Mouse (Mus musculus) urinary bladder, postnatal 36 days (tissue): ENCODE measurements around the gene Defa17.
"Not testable (repeated sequence)": the region's sequence is repeated elsewhere in the genome, so short reads cannot be mapped to it uniquely, and the experiment has no call there.

ENCODE experiments used
- DNase-seq, 2 experiments: peaks; one replicate each; pipeline ENCODE4 v3.0.0; 2022; ENCODE audit warnings: low spot score in 2 of 2, mixed read lengths in 1 of 2

The Defa17 gene

DNA sequence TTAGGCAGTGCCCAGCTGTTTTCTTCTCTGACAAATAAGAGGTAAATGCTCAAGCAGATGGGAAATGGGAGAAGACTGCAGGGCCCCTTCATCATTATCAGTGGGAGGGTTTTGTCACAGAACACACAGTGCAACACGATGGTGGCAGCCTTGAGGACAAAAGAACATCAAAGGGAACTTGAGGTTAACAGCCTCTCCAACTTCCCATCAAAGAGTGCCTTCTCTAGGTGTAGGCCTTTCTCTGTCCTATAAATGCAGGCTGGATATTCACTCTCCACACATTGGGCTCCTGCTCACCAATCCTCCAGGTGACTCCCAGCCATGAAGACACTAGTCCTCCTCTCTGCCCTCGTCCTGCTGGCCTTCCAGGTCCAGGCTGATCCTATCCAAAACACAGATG is at the start of gene Defa17:
Gene Defa17 (plus strand): TSS at position 301 of the 400 bp plus-strand sequence.
- not testable (repeated sequence) for DNase-seq

DNA sequence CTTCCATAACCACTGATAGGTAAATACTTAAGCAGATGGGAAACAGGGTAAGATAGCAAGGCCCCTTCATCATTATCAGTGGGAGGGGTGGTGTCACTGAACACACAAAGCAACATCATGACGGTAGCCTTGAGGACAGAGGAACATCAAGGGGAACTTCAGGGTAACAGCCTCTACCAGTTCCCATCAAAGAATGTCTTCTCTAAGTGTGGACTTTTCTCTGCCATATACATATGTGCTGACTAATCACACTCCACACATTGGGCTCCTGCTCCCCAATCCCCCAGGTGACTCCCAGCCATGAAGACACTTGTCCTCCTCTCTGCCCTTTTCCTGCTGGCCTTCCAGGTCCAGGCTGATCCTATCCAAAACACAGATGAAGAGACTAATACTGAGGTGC is 37.7 kb upstream of the Defa17 start, which contains the start of gene Defa26:
Gene Defa26 (plus strand): TSS at position 301 of the 400 bp plus-strand sequence.
- not testable (repeated sequence) for DNase-seq

DNA sequence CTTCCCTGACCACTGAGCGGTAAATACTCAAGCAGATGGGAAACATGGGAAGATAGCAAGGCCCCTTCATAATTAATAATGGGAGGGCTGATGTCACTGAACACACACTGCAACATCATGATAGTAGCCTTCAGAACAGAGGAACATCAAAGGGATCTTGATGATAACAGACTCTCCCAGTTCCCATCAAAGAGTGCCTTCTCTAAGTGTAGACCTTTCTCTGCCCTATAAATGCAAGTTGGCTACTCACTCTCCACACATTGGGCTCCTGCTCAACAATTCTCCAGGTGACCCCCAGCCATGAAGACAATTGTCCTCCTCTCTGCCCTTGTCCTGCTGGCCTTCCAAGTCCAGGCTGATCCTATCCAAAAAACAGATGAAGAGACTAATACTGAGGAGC is 9.9 kb downstream of the Defa17 start, which contains the start of gene Defa34:
Gene Defa34 (plus strand): TSS at position 301 of the 400 bp plus-strand sequence.
- not testable (repeated sequence) for DNase-seq

DNA sequence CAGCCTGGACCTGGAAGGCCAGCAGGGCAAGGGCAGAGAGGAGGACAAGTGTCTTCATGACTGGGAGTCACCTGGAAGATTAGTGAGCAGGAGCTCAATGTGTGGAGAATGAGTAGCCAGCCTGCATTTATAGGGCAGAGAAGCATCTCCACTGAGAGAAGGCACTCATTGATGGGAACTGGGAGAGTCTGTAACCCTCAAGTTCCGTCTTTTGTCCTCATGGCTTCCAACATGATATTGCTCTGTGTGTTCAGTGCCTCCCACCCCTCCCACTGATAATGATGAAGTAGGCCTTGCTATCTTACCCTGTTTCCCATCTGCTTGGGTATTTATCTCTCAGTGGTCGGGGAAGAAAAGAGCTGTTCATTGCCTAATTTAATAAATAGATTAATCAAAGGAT is 48.0 kb downstream of the Defa17 start, which contains the start of gene AY761184:
Gene AY761184 (minus strand): TSS at position 101 of the 400 bp plus-strand sequence.
- not testable (repeated sequence) for DNase-seq
